Mouse (Mus musculus) ovary, postnatal 36 days (tissue): ENCODE results near the gene 4933406M09Rik.

Source experiments
- DNase-seq: peaks from one replicate; pipeline ENCODE4 v3.0.0; 2022; ENCODE audit warnings: low spot score, mixed read lengths

Gene 4933406M09Rik

DNA sequence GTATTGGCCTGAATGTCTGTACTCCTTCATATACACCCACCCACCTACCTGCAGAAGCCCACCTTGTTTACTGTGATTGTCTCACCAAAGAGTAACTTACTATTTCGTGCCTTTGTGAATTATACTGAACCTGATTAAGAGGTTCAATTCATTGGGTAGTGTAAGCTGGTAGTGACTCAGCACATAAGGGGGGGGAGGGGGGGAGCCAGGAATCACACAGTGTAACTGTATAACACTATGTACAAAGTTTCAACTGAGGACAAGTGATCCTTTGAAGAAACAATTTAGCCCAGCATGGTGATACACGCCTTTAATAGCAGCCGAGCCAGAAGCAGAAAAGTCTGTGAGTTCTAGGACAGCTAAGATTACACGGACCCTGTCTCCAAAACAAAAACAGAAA is 47.7 kb downstream of the 4933406M09Rik start:
- DNase-seq = no peak

GRCm38 (mm10) chr1:134435414-134435813 is 49.7 kb downstream of the 4933406M09Rik start:
- no peak for DNase-seq

GRCm38 (mm10) chr1:134440437-134440836 is 54.7 kb downstream of the 4933406M09Rik start:
- DNase-seq = no peak
